Mouse (Mus musculus) lung, adult 2 months (tissue): Measurements from ENCODE around the gene Hps4. TPM values are rescaled to one million over a fixed set of nuclear protein-coding genes. Genes with fewer than 3 reads are reported as not detected.

Source experiments
- DNase-seq: peaks from one replicate; pipeline ENCODE4 v3.0.0; 2022
- H3K4me1 ChIP-seq: fragments of 200-500 bp; 2 replicates; pipeline ENCODE4 v1.6.1; 2011; ENCODE audit warnings: low read length; ENCODE audit not compliant: control insufficient read depth, insufficient read depth
- H3K4me3 ChIP-seq: fragments of 200-500 bp; replicated peaks from 2 replicates; pipeline ENCODE3; 2011; ENCODE audit warnings: low read depth, mild to moderate bottlenecking, control low read depth, low read length; ENCODE audit errors: extremely low read depth
- CTCF ChIP-seq: fragments of 200-500 bp; IDR thresholded peaks from 2 replicates; pipeline ENCODE4 v1.5.1; 2011; ENCODE audit warnings: mild to moderate bottlenecking, low read length, control low read depth; ENCODE audit not compliant: insufficient read depth
- POLR2A ChIP-seq: fragments of 200-500 bp; IDR thresholded peaks from 2 replicates; pipeline ENCODE4 v1.6.1; 2011; ENCODE audit warnings: low read depth, mild to moderate bottlenecking, control low read depth, low read length, borderline replicate concordance; ENCODE audit errors: extremely low read depth
- WGBS: fragments of 180-500 bp; shearing (Covaris S2); methylation state at CpG from one replicate; pipeline ENCODE4 v1.1.7; 2018; 5-methylcytosine and 5-hydroxymethylcytosine counted together
- polyA plus RNA-seq: library from polyadenylated mRNA; depleted of rRNA; stranded (reverse); fragments of >200 nt; gene quantifications from 2 replicates; pipeline ENCODE4 v1.2.3, GENCODE M21; 2012; rRNA removed

Gene Hps4
- 34.7 and 40.9 TPM in 2 replicates for polyA plus RNA-seq

- Histone ChIP-seq H3K4me1 (peaks cover 4% of the 10 kb centered on the region), H3K4me3 (peak within 1 kb of the TSS; percentile 82)
- TF ChIP-seq CTCF (no peak), POLR2A (peak; percentile 51; the same call in 1 of the 2 replicates)
- DNase-seq = peak; percentile 86
- WGBS = 2% methylated on average over 63 of the region's 64 CpGs
Observed at GRCm38 (mm10) chr5:112342463-112343204, at the start of gene Hps4, which contains the start of gene Srrd. TSS of gene Hps4 (plus strand) at chr5:112343083. TSS of gene Srrd (minus strand) at chr5:112343040.

- WGBS = 58% methylated on average over 2 of the region's 2 CpGs
- TF ChIP-seq CTCF = no peak
- no peak for TF ChIP-seq POLR2A
- H3K4me1 ChIP-seq = peaks cover 54% of the 10 kb centered on the region
Observed at GRCm38 (mm10) chr5:112293800-112294199, 49.1 kb upstream of the Hps4 start.

GRCm38 (mm10) chr5:112294696-112295095 is 48.2 kb upstream of the Hps4 start:
- no peak for TF ChIP-seq POLR2A
- TF ChIP-seq CTCF = no peak
- no peak overlapping the region for H3K4me3 ChIP-seq
- DNase-seq = no peak
- peaks cover 58% of the 10 kb centered on the region for H3K4me1 ChIP-seq
- WGBS = 63% methylated on average over 4 of the region's 4 CpGs

More at GRCm38 (mm10) chr5:112293800-112294199, 49.1 kb upstream of the Hps4 start:
- DNase-seq = no peak
- no peak overlapping the region for H3K4me3 ChIP-seq

GRCm38 (mm10) chr5:112295162-112295561 is 47.7 kb upstream of the Hps4 start:
- Histone ChIP-seq H3K4me3 (no peak overlapping the region), H3K4me1 (peaks cover 57% of the 10 kb centered on the region)
- TF ChIP-seq POLR2A (no peak), CTCF (no peak)
- DNase-seq = no peak
- 66% methylated on average over 8 of the region's 8 CpGs for WGBS

GRCm38 (mm10) chr5:112295564-112295963 is 47.3 kb upstream of the Hps4 start:
- DNase-seq = no peak
- Histone ChIP-seq H3K4me1 (peaks cover 56% of the 10 kb centered on the region), H3K4me3 (no peak overlapping the region)
- TF ChIP-seq CTCF (no peak), POLR2A (no peak)
- 71% methylated on average over 8 of the region's 8 CpGs for WGBS

- WGBS = 45% methylated on average over 6 of the region's 6 CpGs
- H3K4me3 ChIP-seq = no peak overlapping the region
- TF ChIP-seq POLR2A (no peak), CTCF (no peak)
- no peak for DNase-seq
- H3K4me1 ChIP-seq = peaks cover 51% of the 10 kb centered on the region
Observed at GRCm38 (mm10) chr5:112296404-112297181, 46.3 kb upstream of the Hps4 start.

- TF ChIP-seq POLR2A = no peak
- TF ChIP-seq CTCF = no peak
- DNase-seq = no peak
- WGBS = 45% methylated on average over 2 of the region's 2 CpGs
- peaks cover 46% of the 10 kb centered on the region for H3K4me1 ChIP-seq
- no peak overlapping the region for H3K4me3 ChIP-seq
Observed at GRCm38 (mm10) chr5:112297257-112297656, 45.6 kb upstream of the Hps4 start.

GRCm38 (mm10) chr5:112298226-112298988 is 44.5 kb upstream of the Hps4 start:
- Histone ChIP-seq H3K4me1 (peaks cover 41% of the 10 kb centered on the region), H3K4me3 (no peak overlapping the region)
- WGBS = 47% methylated on average over 12 of the region's 12 CpGs
- TF ChIP-seq CTCF (no peak), POLR2A (no peak)
- DNase-seq = no peak

GRCm38 (mm10) chr5:112299399-112299798 is 43.5 kb upstream of the Hps4 start:
- 63% methylated on average over 4 of the region's 4 CpGs for WGBS
- DNase-seq = no peak
- Histone ChIP-seq H3K4me1 (peaks cover 38% of the 10 kb centered on the region), H3K4me3 (no peak overlapping the region)
- no peak for TF ChIP-seq CTCF
- no peak for TF ChIP-seq POLR2A
